Comparison of ENCODE assay signal across 24 mouse cellular contexts in genomic region chr13:79654646-79655045, GRCm38 (mm10).
DNase-seq lines count a peak whose midpoint lies in the region; ATAC-seq and TF ChIP-seq lines count a peak whose summit lies in the region.
"Had no signal": no experiment of that assay in that cellular context is flagged by ENCODE, and none has a peak within 500 bp of the region (broad histone marks: within the 10 kb centered on the region; RNA-seq: fewer than 3 reads in every experiment).

No protein-coding gene starts in this region.

- no peak overlapping the region for H3K4me3 ChIP-seq in forebrain, embryonic 14.5 days (ENCODE audit: low read depth, low read length)
- H3K4me3 ChIP-seq in forebrain, embryonic 12.5 days (replicated peaks): no peak overlapping the region
- H3K4me3 ChIP-seq in lung, embryonic 14.5 days (ENCODE audit: low read depth, low read length): no peak overlapping the region
- H3K4me3 ChIP-seq: hindbrain, embryonic 10.5 days; hindbrain, embryonic 13.5 days; intestine, embryonic 15.5 days had no signal

- H3K27ac ChIP-seq in forebrain, embryonic 14.5 days (ENCODE audit: low read depth, low read length): no peak overlapping the region
- no peak overlapping the region for H3K27ac ChIP-seq in forebrain, embryonic 12.5 days
- H3K27ac ChIP-seq in lung, embryonic 14.5 days (ENCODE audit: low read depth): no peak overlapping the region
- H3K27ac ChIP-seq: hindbrain, embryonic 10.5 days; hindbrain, embryonic 13.5 days; intestine, embryonic 15.5 days had no signal

- no peaks in the 10 kb centered on the region for H3K27me3 ChIP-seq in forebrain, embryonic 14.5 days (replicated peaks; ENCODE audit: control insufficient read depth, insufficient read depth, low read length)
- no peaks in the 10 kb centered on the region for H3K27me3 ChIP-seq in forebrain, embryonic 12.5 days
- no peaks in the 10 kb centered on the region for H3K27me3 ChIP-seq in lung, embryonic 14.5 days (ENCODE audit: insufficient read depth, low read length)
- H3K27me3 ChIP-seq: CH12.LX; hindbrain, embryonic 13.5 days; intestine, embryonic 15.5 days; Patski had no signal

- WGBS in forebrain, embryonic 14.5 days: 60% methylated on average over 4 of the region's 4 CpGs
- WGBS in forebrain, embryonic 12.5 days: 86% methylated on average over 4 of the region's 4 CpGs
- 64% methylated on average over 4 of the region's 4 CpGs for WGBS in lung, embryonic 14.5 days

- no peak overlapping the region for H3K9ac ChIP-seq in forebrain, embryonic 14.5 days (ENCODE audit: low read length)
- H3K9ac ChIP-seq in forebrain, embryonic 12.5 days: no peak overlapping the region
- no peak overlapping the region for H3K9ac ChIP-seq in lung, embryonic 14.5 days
- H3K9ac ChIP-seq: hindbrain, embryonic 13.5 days; intestine, embryonic 15.5 days had no signal

- H3K36me3 ChIP-seq in forebrain, embryonic 14.5 days (ENCODE audit: control insufficient read depth, insufficient read depth, low read length): no peaks in the 10 kb centered on the region
- no peaks in the 10 kb centered on the region for H3K36me3 ChIP-seq in forebrain, embryonic 12.5 days (replicated peaks)
- H3K36me3 ChIP-seq in lung, embryonic 14.5 days (ENCODE audit: insufficient read depth): no peaks in the 10 kb centered on the region
- H3K36me3 ChIP-seq: G1E; hindbrain, embryonic 10.5 days; hindbrain, embryonic 13.5 days; intestine, embryonic 15.5 days had no signal

- no peaks in the 10 kb centered on the region for H3K4me1 ChIP-seq in forebrain, embryonic 14.5 days (ENCODE audit: control insufficient read depth, insufficient read depth, low read length)
- no peaks in the 10 kb centered on the region for H3K4me1 ChIP-seq in forebrain, embryonic 12.5 days
- no peaks in the 10 kb centered on the region for H3K4me1 ChIP-seq in lung, embryonic 14.5 days (ENCODE audit: insufficient read depth)
- H3K4me1 ChIP-seq: hindbrain, embryonic 10.5 days; hindbrain, embryonic 13.5 days; intestine, embryonic 15.5 days had no signal

- ATAC-seq in forebrain, embryonic 14.5 days: peak; percentile 89
- no peak for ATAC-seq in forebrain, embryonic 12.5 days (ENCODE audit: low FRiP score)
- ATAC-seq in lung, embryonic 14.5 days (ENCODE audit: insufficient read depth): no peak
- ATAC-seq: hindbrain, embryonic 16.5 days; intestine, embryonic 15.5 days; Patski had no signal

- TF ChIP-seq CTCF in lung, embryonic 14.5 days (IDR thresholded peaks at IDR 0.05; ENCODE audit: low read depth): no peak

- no peak overlapping the region for H3K4me2 ChIP-seq in forebrain, embryonic 14.5 days (ENCODE audit: low read length)
- H3K4me2 ChIP-seq in forebrain, embryonic 12.5 days: no peak overlapping the region
- no peak overlapping the region for H3K4me2 ChIP-seq in lung, embryonic 14.5 days
- H3K4me2 ChIP-seq: heart, embryonic 11.5 days; hindbrain, embryonic 13.5 days; intestine, embryonic 15.5 days had no signal

- no peaks in the 10 kb centered on the region for H3K9me3 ChIP-seq in forebrain, embryonic 14.5 days (replicated peaks; ENCODE audit: control insufficient read depth, low read length)
- H3K9me3 ChIP-seq in forebrain, embryonic 12.5 days: no peaks in the 10 kb centered on the region
- H3K9me3 ChIP-seq in lung, embryonic 14.5 days (ENCODE audit: low read depth, low read length): no peaks in the 10 kb centered on the region
- H3K9me3 ChIP-seq: hindbrain, embryonic 10.5 days; hindbrain, embryonic 13.5 days; intestine, embryonic 15.5 days had no signal

- DNase-seq in forebrain, embryonic 14.5 days (ENCODE audit: low spot score): peak; percentile 77
- peak; percentile 16 for DNase-seq in lung, embryonic 14.5 days
- no peak for DNase-seq in lung, postnatal 10 days
- DNase-seq in brain, embryonic 18.5 days (ENCODE audit: low read depth, low spot score): peak; percentile 1
- DNase-seq in adrenal gland, postnatal 10 days: no peak
- no peak for DNase-seq in frontal cortex, postnatal 25 days (ENCODE audit: low spot score in 2 of 2)
- DNase-seq: adrenal gland, postnatal 14 days; B cell, adult 2 months; cerebellum, adult 18-20 months; cerebellum, adult 9-10 months; cerebellum, postnatal 14 days; gastrocnemius, postnatal 10 days; gastrocnemius, postnatal 36 days; heart, postnatal 36 days; kidney, adult 11 months had no signal

Comparison
In these comparisons a context has a peak if more than half of its experiments do, and no peak if none do; other contexts are left out.
1. DNase-seq: peak in forebrain, embryonic 14.5 days (single experiment), lung, embryonic 14.5 days (single experiment) and brain, embryonic 18.5 days (single experiment); none in lung, postnatal 10 days (single experiment), adrenal gland, postnatal 10 days (single experiment) and frontal cortex, postnatal 25 days (0 of 2).